Mouse (Mus musculus) CD8-positive naive resting alpha-beta T cell, adult 57 days (primary cell): ENCODE results near the gene Gatad2b. TPM values are rescaled to one million over a fixed set of nuclear protein-coding genes. Genes with fewer than 3 reads are reported as not detected.

Experiments used
- total RNA-seq: library from RNA; stranded (reverse); gene quantifications from one replicate; pipeline ENCODE4 v1.2.4, GENCODE M21; 2023

Gatad2b gene
- total RNA-seq = 128 TPM

GRCm38 (mm10) chr3:90292345-90293275 is at the start of gene Gatad2b:
TSS of gene Gatad2b (plus strand) at chr3:90293178.

GRCm38 (mm10) chr3:90247960-90248745 is 44.8 kb upstream of the Gatad2b start, which contains the start of gene Slc39a1:
TSS of gene Slc39a1 (plus strand) at chr3:90248172.

GRCm38 (mm10) chr3:90253653-90254418 is 39.1 kb upstream of the Gatad2b start, which contains the start of gene Crtc2:
TSS of gene Crtc2 (plus strand) at chr3:90254163.

DNA sequence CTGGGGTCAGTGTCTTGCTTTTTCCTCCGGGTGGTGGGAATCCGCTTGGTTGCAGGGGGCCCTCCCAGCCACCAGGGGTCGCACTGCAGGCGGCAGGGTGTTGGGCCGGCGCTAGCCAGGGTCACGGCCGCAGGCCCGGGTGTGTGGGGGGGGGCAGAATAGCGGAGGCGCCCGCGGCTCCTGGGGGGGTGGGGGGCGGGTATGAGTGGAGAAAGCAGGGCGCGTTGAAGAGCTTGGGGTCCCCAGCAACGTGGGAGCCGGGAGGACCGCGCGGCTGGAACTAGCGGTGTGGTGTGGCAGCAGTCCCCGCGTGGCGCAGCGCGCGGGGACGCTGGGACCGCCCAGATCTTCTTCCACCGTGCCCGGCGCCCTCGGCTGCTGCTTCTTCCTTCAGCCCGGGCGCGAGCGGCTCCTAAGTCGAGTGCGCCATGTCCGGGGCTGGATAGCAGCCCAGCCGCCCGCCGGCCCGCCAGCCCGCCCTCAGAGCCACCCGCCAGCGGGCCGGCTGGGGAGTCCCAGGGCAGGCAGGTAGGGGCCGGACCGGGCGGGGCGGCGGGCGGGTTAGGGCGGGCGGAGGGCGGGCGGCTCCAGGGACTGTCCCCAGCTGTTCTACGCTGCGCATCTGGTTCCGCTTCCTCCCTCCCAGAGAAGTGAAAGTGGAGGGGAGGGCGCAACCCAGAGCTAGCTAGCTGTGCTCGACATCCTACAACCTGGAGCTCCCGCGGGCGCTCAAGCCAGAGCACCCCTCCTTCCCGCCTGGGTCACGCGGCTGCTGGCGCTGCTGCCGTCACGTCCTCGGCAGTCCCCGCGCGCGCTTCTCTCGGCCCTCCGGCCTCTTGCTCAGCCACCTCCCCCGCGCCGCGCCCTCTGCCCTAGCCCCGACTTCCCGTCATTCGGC is 27.7 kb upstream of the Gatad2b start, which contains the start of gene Dennd4b:
Gene Dennd4b, plus strand, starts transcription at position 152 of the 898 bp plus-strand sequence.

DNA sequence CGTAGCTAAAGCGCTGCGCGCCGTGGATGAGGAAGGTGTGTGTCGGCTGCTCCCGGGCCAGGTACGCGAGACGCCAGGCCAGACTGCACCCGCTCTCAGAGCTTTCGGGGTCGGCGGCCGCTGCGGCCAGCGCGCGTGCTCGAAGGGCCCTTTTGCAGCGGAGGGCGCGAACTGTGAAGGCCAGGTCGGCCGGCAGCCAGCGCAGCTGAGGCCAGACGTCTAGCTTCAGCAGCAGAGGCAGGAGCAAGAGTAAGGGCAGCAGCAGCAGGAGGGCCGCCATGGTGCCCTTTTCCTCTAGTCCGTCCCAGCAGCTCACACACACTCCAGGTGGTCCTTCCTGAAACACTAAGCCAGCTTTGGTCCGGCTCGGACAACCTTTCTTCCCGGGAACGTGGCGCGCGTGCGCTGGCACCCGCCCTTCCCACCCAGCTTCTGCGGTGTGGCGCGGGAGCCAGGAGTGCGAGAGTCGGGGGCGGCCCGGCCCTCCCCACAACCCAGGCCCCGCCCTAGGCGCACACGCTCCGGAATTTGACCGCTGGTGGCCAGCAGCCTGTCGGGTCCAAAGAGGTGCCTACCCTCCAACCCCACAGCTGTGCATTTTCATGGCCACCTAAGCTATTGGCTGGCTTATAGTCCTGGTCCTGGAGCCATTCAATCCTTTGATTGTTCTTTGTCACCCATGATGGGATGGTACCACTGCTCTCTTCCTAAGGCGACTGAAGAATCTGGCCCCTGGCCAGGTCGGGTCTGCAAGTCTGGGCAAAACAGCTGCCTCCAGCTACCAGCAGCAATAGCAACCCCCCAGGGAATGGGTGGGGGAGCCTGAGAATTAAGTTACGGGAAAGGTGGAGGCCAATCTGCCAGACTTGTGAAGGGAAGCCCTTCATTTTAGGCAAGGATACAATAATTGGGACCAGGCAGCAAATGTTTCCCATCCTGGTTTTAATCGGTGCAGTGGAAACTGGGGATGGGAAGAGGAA is 96.8 kb downstream of the Gatad2b start, which contains the start of gene Slc27a3:
Gene Slc27a3, minus strand, starts transcription at position 428 of the 980 bp plus-strand sequence.

Other genes with a start within 250 kb of the Gatad2b start
- gene 4933434E20Rik, start 241.5 kb upstream of the Gatad2b start, total RNA-seq = 90.4 TPM
- 289 TPM for gene Ubap2l, start 240.6 kb upstream of the Gatad2b start, total RNA-seq
- gene Tpm3, start 220.5 kb upstream of the Gatad2b start, total RNA-seq = 536 TPM
- 1.1 TPM for gene Nup210l, start 189.0 kb upstream of the Gatad2b start, total RNA-seq
- 12,553 TPM for gene Rps27, start 79.5 kb upstream of the Gatad2b start, total RNA-seq
- not detected for gene Rab13, start 79.5 kb upstream of the Gatad2b start, total RNA-seq
- 63.0 TPM for gene Jtb, start 61.6 kb upstream of the Gatad2b start, total RNA-seq
- gene Creb3l4, start 49.7 kb upstream of the Gatad2b start, total RNA-seq = not detected
- gene Slc39a1, start 45.0 kb upstream of the Gatad2b start, total RNA-seq = 17.2 TPM
- 97.9 TPM for gene Crtc2, start 39.0 kb upstream of the Gatad2b start, total RNA-seq
- 73.2 TPM for gene Dennd4b, start 28.0 kb upstream of the Gatad2b start, total RNA-seq
- gene Slc27a3, start 96.8 kb downstream of the Gatad2b start, total RNA-seq = 0.92 TPM
- gene Ints3, start 140.4 kb downstream of the Gatad2b start, total RNA-seq = 46.2 TPM
- not detected for gene Npr1, start 172.7 kb downstream of the Gatad2b start, total RNA-seq
- gene Ilf2, start 182.9 kb downstream of the Gatad2b start, total RNA-seq = 87.3 TPM
- gene Snapin, start 197.9 kb downstream of the Gatad2b start, total RNA-seq = 39.5 TPM
- gene Chtop, start 216.3 kb downstream of the Gatad2b start, total RNA-seq = 191 TPM
- 3.9 TPM for gene S100a1, start 221.2 kb downstream of the Gatad2b start, total RNA-seq
- 23.9 TPM for gene S100a13, start 221.3 kb downstream of the Gatad2b start, total RNA-seq
- gene S100a14, start 233.7 kb downstream of the Gatad2b start, total RNA-seq = 0.86 TPM
- gene S100a16, start 244.1 kb downstream of the Gatad2b start, total RNA-seq = not detected